Mouse (Mus musculus) kidney, embryonic 16.5 days (tissue): ENCODE results near the gene Nckap5. TPM values are rescaled to one million over a fixed set of nuclear protein-coding genes. Genes with fewer than 3 reads are reported as not detected.

Source experiments
- ATAC-seq: fragments of 200-750 bp; cut with Nextera tagmentation; 2 replicates; pipeline ENCODE4 v1.8.0; 2017; ENCODE audit warnings: moderate TSS enrichment; ENCODE audit not compliant: low FRiP score, low TSS enrichment
- H3K27ac ChIP-seq: fragments of 300-500 bp; sonication (generic); 2 replicates; pipeline ENCODE4 v1.5.1; 2014; ENCODE audit warnings: low read length
- H3K27me3 ChIP-seq: fragments of 300-500 bp; sonication (generic); 2 replicates; pipeline ENCODE4 v1.6.1; 2014; ENCODE audit warnings: low read length, control low read depth, mixed read lengths; ENCODE audit not compliant: insufficient read depth
- H3K36me3 ChIP-seq: fragments of 300-500 bp; sonication (generic); 2 replicates; pipeline ENCODE4 v1.6.1; 2014; ENCODE audit warnings: low read length, control low read depth, mixed read lengths; ENCODE audit not compliant: insufficient read depth
- H3K4me1 ChIP-seq: fragments of 300-500 bp; sonication (generic); 2 replicates; pipeline ENCODE4 v1.6.1; 2014; ENCODE audit warnings: low read length, control low read depth, mixed read lengths; ENCODE audit not compliant: insufficient read depth
- H3K4me2 ChIP-seq: fragments of 300-500 bp; sonication (generic); replicated peaks from 2 replicates; pipeline ENCODE4 v1.6.1; 2014; ENCODE audit warnings: low read depth, low read length
- H3K4me3 ChIP-seq: fragments of 300-500 bp; sonication (generic); 2 replicates; pipeline ENCODE4 v1.5.1; 2014; ENCODE audit warnings: mild to moderate bottlenecking, low read length
- H3K9ac ChIP-seq: fragments of 300-500 bp; sonication (generic); replicated peaks from 2 replicates; pipeline ENCODE4 v1.6.1; 2014; ENCODE audit warnings: low read length
- H3K9me3 ChIP-seq: fragments of 300-500 bp; sonication (generic); 2 replicates; pipeline ENCODE4 v1.6.1; 2016; ENCODE audit warnings: low read length, control low read depth
- WGBS: fragments of 180-500 bp; shearing (Covaris S2); extraction: QIAGEN DNeasy Blood & Tissue Kit; methylation state at CpG from one replicate; pipeline ENCODE4 v1.1.7; 2014; 5-methylcytosine and 5-hydroxymethylcytosine counted together
- polyA plus RNA-seq: library from polyadenylated mRNA; unstranded; fragments of >200 nt; fragmentation: Nextera tagmentation; extraction: Ambion mirVana; gene quantifications from 2 replicates; pipeline ENCODE4 v1.2.1, GENCODE M21; 2015

Nckap5 gene
- polyA plus RNA-seq, 1 experiment from 2014 or later = 4.2 TPM

DNA sequence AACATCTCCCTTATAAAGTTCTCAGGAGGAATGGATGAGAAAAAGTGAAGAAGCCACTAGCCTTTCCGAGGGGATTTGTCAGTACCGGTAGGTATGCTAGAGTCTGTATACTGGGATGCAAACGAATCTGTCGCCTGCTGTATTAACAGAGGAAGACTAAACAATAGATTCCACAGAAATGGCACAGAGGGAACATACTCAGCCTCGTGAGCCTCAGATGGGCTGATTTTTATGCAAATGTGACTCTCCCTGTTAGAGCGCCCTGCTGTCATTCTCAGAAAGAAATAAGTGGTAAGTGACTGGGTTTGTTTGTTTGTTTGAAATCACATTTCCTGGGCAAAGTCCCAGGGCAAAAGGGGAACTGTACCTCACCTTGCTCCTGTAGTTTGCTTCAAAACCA lies 858.7 kb downstream of the Nckap5 start:
- Histone ChIP-seq H3K4me3 (no peak overlapping the region), H3K4me1 (no peaks in the 10 kb centered on the region), H3K27me3 (no peaks in the 10 kb centered on the region), H3K4me2 (no peak overlapping the region), H3K9me3 (no peaks in the 10 kb centered on the region), H3K27ac (no peak overlapping the region), H3K36me3 (no peaks in the 10 kb centered on the region), H3K9ac (no peak overlapping the region)
- WGBS = 76% methylated on average over 6 of the region's 6 CpGs
- no peak for ATAC-seq

DNA sequence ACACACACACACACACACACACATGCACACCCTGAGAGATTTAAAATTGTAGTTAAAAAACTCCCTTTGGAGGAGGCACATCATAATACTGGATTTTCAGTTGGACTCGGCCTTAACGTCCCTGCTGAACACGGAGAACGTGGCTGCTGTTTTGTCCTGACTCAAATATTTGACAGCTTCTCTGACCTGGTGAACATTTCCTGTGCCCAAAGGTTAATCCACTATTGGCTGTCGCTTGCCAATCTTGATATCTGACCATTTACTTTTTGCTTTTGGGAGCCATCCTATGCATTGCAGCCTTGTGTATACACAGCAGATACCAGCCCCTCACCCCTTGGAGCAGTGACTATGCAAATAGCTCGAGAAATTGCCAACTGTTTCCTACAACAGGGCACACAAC lies 862.9 kb downstream of the Nckap5 start:
- no peak overlapping the region for H3K27ac ChIP-seq
- H3K4me2 ChIP-seq = no peak overlapping the region
- no peaks in the 10 kb centered on the region for H3K4me1 ChIP-seq
- no peak overlapping the region for H3K4me3 ChIP-seq
- no peak for ATAC-seq
- no peak overlapping the region for H3K9ac ChIP-seq
- no peaks in the 10 kb centered on the region for H3K27me3 ChIP-seq
- WGBS = 79% methylated on average over 6 of the region's 6 CpGs
- no peaks in the 10 kb centered on the region for H3K9me3 ChIP-seq
- no peaks in the 10 kb centered on the region for H3K36me3 ChIP-seq

DNA sequence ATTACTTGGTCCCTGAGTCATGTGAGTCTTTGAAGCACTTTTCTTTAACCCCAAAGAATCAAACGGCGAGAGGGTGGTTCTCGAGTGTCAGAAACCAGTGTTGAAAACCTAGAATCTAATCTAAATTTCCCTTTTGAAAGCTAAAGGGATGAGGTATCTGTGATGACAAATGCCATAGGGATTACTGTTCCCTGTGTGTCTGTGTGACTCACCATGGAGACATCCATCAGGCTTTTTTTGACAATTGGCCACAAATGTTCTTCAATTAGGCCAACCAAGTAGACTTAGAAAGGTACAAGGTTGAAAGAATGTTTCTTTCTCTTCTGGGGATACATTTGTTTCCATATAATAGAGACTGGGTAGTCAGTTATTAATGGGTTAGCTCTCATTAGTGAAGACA lies 879.6 kb downstream of the Nckap5 start:
- Histone ChIP-seq H3K36me3 (no peaks in the 10 kb centered on the region), H3K4me1 (no peaks in the 10 kb centered on the region), H3K9me3 (no peaks in the 10 kb centered on the region), H3K27me3 (no peaks in the 10 kb centered on the region), H3K4me2 (no peak overlapping the region), H3K27ac (no peak overlapping the region), H3K4me3 (no peak overlapping the region), H3K9ac (no peak overlapping the region)
- 83% methylated on average over 3 of the region's 3 CpGs for WGBS
- no peak for ATAC-seq

DNA sequence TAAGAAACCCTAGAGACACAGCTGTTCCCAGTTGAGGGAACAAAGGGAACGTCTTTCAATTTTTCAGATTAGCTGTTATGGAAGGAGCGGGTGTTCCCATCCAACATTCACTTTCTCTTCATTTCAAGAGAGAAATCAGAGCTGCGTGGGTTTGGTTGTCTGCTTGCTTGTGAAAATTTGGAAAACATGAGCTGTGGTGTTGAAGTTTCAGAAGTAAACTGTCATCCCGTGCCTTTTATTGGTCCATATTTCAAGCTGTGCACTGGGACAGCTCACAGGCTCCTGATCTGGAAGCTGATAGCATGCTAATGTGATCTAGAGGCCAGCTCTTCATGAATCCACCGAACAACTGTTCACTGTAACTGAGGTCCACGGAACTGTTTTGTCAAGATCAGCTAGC lies 881.5 kb downstream of the Nckap5 start:
- H3K4me1 ChIP-seq = no peaks in the 10 kb centered on the region
- no peak overlapping the region for H3K27ac ChIP-seq
- H3K4me2 ChIP-seq = no peak overlapping the region
- H3K9ac ChIP-seq = no peak overlapping the region
- 41% methylated on average over 6 of the region's 6 CpGs for WGBS
- H3K9me3 ChIP-seq = no peaks in the 10 kb centered on the region
- ATAC-seq = no peak
- H3K27me3 ChIP-seq = no peaks in the 10 kb centered on the region
- no peaks in the 10 kb centered on the region for H3K36me3 ChIP-seq
- no peak overlapping the region for H3K4me3 ChIP-seq

DNA sequence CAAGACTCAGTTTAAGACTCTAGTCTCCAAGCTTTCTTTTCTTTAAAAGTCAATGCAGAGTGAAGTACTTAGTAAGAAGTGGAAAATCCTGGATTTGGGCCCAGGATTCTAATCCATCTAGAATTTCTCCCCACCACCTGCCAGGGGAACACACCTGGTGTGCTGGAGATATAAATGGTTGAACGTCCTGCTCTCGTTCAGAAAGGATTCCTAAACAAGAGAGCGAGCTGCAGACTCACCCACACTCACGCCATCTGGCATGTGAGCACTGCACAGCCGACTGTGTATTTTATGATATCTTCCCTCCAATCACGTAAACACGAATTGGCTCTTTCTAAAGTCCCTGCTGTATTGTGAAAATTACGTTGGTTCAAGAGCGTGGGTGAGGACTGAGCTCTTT lies 885.5 kb downstream of the Nckap5 start:
- no peak overlapping the region for H3K27ac ChIP-seq
- 58% methylated on average over 9 of the region's 9 CpGs for WGBS
- H3K9me3 ChIP-seq = no peaks in the 10 kb centered on the region
- H3K4me1 ChIP-seq = no peaks in the 10 kb centered on the region
- H3K4me2 ChIP-seq = no peak overlapping the region
- H3K36me3 ChIP-seq = no peaks in the 10 kb centered on the region
- no peak overlapping the region for H3K9ac ChIP-seq
- H3K27me3 ChIP-seq = no peaks in the 10 kb centered on the region
- ATAC-seq = no peak
- no peak overlapping the region for H3K4me3 ChIP-seq

DNA sequence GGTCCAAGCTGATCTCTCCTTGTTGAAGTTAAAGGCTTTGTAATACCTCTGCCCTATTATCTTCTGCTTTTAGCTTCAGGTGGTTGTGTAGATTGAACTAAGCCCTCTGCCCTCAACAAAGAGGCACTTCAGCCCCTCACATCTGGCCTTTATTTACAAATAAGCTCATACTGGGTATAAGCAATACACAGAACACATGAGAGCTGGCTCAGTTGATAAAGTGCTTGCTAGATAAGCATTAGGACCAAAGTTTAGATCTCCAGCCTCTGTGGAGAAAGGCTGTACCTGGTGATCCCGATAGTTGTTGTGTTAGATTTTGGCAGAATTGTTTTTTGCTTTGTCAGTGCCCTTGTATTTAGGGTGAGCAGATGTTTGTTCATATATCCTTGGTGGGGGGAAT lies 887.3 kb downstream of the Nckap5 start:
- H3K4me2 ChIP-seq = no peak overlapping the region
- H3K27ac ChIP-seq = no peak overlapping the region
- no peak overlapping the region for H3K9ac ChIP-seq
- H3K27me3 ChIP-seq = no peaks in the 10 kb centered on the region
- ATAC-seq = no peak
- no peaks in the 10 kb centered on the region for H3K4me1 ChIP-seq
- no peaks in the 10 kb centered on the region for H3K9me3 ChIP-seq
- H3K4me3 ChIP-seq = no peak overlapping the region
- no peaks in the 10 kb centered on the region for H3K36me3 ChIP-seq
- 94% methylated on average over 1 of the region's 1 CpGs for WGBS

DNA sequence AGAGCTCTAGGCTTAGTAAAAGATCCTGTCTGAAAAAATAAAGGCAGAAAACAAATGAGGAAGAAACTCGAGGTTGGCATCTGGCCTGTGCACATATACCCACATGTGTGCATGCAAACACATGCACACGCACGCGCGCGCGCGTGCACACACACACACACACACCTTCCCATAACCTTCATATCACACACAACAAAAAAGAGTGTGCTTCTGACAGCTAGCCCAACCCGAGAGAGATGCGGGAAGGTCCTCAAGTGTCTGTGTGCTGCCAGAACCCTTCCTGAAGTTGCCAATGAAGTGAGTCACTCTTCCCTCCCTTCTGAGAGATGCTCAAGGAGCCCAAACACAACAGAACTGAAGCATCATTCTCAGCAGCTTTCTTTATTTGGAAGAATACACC lies 905.1 kb downstream of the Nckap5 start:
- no peaks in the 10 kb centered on the region for H3K27me3 ChIP-seq
- no peak overlapping the region for H3K4me2 ChIP-seq
- no peak overlapping the region for H3K27ac ChIP-seq
- H3K9me3 ChIP-seq = peaks cover under 1% of the 10 kb centered on the region; the same call in 1 of the 2 replicates
- WGBS = 96% methylated on average over 10 of the region's 10 CpGs
- no peak for ATAC-seq
- no peak overlapping the region for H3K9ac ChIP-seq
- no peaks in the 10 kb centered on the region for H3K36me3 ChIP-seq
- H3K4me3 ChIP-seq = no peak overlapping the region
- H3K4me1 ChIP-seq = no peaks in the 10 kb centered on the region

DNA sequence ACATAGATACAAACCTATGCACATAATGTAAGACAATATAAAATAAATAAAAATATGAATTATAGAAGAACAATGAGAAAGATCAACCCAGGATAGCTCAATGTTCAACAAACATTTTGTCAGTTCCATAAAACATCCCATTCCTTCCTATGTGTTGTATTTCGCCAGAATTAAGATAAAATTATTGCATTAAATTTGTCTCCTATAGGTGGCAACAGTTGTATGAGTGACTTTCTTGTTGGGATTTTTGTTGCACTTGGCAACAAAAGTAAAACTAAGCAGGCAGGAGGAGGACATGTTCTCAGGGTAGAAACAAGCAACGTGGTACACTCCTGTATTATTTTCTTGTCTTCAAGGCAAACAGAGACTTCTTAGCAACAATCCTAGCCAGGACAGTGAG lies 907.5 kb downstream of the Nckap5 start:
- H3K4me1 ChIP-seq = no peaks in the 10 kb centered on the region
- no peak overlapping the region for H3K4me3 ChIP-seq
- no peak overlapping the region for H3K4me2 ChIP-seq
- no peaks in the 10 kb centered on the region for H3K27me3 ChIP-seq
- no peak for ATAC-seq
- H3K9me3 ChIP-seq = peaks cover 8% of the 10 kb centered on the region
- WGBS = 65% methylated on average over 2 of the region's 2 CpGs
- no peak overlapping the region for H3K27ac ChIP-seq
- no peaks in the 10 kb centered on the region for H3K36me3 ChIP-seq
- H3K9ac ChIP-seq = no peak overlapping the region

DNA sequence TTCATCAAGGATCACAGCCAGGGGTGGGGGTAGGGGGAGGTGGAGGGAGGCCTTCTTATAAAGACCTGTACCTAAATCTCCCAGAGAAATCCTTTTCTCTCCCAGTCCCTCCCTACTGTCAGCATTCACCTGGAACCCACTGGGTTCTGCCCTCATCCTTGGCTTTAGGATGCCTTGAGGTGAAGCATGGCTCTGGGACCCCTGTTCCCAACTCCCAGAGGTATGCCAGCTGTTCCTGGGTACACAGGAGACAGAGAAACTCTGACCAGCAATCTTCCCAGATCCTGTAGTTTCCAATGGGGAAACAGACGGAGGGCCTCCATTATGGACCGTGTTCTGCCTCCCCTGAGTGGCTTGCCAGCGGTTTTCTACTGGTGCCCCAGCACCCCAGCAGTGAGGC lies 909.9 kb downstream of the Nckap5 start:
- Histone ChIP-seq H3K4me3 (no peak overlapping the region), H3K27ac (no peak overlapping the region), H3K27me3 (peaks cover 3% of the 10 kb centered on the region; the same call in 1 of the 2 replicates), H3K36me3 (no peaks in the 10 kb centered on the region), H3K9ac (no peak overlapping the region), H3K4me2 (no peak overlapping the region), H3K9me3 (peaks cover 8% of the 10 kb centered on the region), H3K4me1 (no peaks in the 10 kb centered on the region)
- WGBS = 88% methylated on average over 3 of the region's 3 CpGs
- ATAC-seq = no peak

DNA sequence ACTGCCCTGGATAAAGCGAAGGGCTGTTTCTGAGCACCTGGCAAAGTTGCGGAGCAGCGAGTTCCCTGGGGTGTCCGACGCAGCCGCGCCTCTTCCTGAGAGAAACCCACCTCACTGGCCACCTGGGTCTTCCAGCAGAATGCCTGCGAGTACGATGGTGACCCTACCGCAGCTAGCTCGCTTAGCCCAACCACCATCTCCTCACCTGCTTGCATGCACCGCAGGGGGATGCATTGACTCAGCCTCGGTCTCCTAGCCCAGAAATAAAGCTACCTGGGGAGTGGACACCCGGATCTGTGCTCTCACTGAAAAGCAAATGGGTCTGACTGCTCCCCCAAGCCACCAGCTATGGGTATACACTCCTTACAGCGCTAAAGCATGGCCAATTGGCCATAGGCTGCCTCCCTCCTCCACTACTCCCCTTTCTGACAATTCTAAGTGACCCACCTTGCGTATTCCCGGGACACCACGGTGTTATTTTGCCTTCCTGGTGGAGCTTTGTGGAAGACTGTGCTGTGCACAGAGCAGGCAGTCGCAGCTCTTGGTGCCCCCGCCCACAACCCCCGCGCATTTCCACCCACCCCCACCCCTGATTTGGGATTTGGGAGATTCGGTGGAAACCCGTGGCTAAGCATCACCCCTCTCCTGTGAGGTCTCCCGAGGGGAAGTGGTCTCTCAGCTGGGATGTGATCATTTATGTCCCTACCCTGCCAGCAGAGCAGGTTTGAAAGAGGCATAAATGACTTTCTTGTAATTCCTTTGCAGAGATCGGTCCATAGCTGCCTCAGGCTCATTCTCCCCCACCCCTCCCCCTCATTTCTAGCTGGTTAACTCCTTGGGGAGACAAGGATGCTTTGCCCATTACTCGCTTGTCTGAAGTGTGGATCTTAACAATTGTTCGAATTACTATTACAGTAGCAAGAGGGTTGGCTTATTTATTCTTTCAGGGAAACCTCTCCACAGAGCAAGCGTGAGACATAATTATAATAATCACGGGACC lies 917.7 kb downstream of the Nckap5 start, which contains the start of gene Lypd1:
TSS of gene Lypd1 (minus strand) at position 501 of the 1,000 bp plus-strand sequence.
- H3K27me3 ChIP-seq = peaks cover 40% of the 10 kb centered on the region
- 5% methylated on average over 30 of the region's 30 CpGs for WGBS
- 0 out of 2 replicates have a peak within 1 kb of the TSS, but pooled peaks have one; percentile 28 for H3K9ac ChIP-seq
- H3K36me3 ChIP-seq = no peaks in the 10 kb centered on the region
- H3K9me3 ChIP-seq = no peaks in the 10 kb centered on the region
- peak; percentile 11; the same call in 1 of the 2 replicates for ATAC-seq
- peak within 1 kb of the TSS; percentile 47 for H3K4me3 ChIP-seq
- no peak within 1 kb of the TSS for H3K27ac ChIP-seq
- H3K4me2 ChIP-seq = peak within 1 kb of the TSS; percentile 93
- peaks cover 32% of the 10 kb centered on the region for H3K4me1 ChIP-seq
